Mouse (Mus musculus): ENCODE data around the gene 4930558K02Rik.

The 4930558K02Rik gene

DNA sequence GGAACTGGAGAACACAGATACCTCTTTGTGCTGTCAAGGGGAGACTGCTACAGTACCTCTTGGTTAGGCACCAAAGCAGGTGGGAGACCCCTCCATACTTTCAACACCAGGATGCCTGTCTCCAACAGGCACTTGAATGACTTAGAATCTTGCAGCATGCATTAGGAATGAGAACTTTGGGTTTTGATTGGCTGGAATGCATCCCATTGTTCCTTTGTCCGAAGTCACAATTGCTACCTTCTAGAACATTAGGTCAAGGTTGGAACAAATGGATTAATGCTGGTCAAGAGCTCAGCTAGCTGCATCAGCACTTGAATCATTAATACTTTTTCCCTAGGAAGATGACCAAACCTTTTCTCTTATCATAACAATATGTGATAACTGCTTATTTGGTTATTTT is at the start of gene 4930558K02Rik:
TSS of gene 4930558K02Rik (minus strand) at position 101 of the 400 bp plus-strand sequence.
- DNase-seq (ENCODE audit: low read depth, low spot score): no peak

GRCm38 (mm10) chr1:162023681-162024270 is 44.3 kb upstream of the 4930558K02Rik start:
- DNase-seq (ENCODE audit: low read depth, low spot score): no peak

- no peak for DNase-seq (ENCODE audit: low read depth, low spot score)
These were observed 41.3 kb upstream of the 4930558K02Rik start for GRCm38 (mm10) chr1:162020766-162021165.

- peak; percentile 58 for DNase-seq (ENCODE audit: low read depth, low spot score)
These were observed 40.9 kb upstream of the 4930558K02Rik start for GRCm38 (mm10) chr1:162020303-162020731.

DNA sequence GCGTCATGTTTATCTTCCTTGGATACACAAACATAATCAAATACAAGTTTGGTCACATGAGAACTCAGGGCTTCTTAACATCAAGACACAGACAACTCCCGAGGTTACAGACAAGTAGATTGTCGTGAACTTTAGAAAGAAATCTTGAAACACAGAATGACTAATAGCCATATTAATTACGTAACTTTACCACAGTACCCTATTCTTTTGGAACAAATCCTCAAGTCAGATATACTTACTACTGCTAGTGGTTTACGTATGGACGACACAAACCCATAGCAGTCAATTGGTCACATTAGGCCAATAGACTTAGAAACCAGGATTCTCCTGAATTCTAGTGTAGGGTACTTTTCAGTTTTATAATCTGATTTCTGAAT is 39.2 kb upstream of the 4930558K02Rik start:
- no peak for DNase-seq (ENCODE audit: low read depth, low spot score)

- no peak for DNase-seq (ENCODE audit: low read depth, low spot score)
These were observed 38.7 kb upstream of the 4930558K02Rik start for GRCm38 (mm10) chr1:162017975-162018600.

DNA sequence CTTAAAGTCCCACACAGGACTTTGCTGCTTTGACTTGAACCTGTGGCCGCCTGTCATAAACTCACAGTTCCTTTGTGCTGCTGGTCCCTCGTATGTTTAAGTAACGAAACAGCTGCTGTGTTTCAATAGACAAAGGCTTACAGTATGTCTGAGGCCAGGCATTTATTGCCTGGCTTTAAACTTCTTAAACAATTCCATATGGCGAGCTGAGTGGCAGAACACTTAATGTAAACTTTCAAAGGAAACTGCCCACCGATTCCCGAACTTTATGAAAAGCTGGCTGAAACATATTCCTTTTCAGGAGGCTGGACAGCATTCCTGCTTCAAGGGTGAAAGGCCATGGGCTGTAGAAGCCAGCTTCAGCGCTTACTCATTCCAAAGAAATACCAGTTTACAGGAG is 37.5 kb upstream of the 4930558K02Rik start:
- peak; percentile 87 for DNase-seq (ENCODE audit: low read depth, low spot score)

DNA sequence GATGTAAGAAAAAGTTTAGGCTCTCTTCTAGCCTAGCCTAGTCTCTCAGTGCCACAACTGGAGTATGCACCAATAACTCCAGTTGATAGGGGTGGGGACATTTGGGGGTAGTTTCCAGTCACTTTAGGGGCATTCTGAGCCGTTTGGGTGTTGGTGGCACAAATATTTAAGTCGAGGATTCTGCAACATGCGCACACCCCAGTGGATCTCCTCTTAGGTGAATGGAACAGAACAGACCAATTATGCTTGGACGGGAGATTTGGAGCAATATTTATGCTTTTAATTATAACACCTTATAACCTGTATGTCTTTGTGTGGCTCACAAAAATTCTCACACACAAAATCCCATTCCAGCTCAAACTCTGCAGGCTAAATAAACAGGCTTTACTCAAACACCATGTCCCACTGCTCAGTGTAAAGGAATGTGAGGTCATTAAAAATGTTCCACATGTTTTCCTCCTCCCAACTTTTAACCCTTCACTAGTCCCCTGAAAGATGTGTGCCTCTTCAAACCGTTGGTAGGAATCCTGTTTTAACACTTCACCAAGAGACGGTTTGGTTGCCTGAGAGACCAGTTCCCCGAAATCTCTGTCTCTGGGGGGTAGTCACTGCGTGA is 35.9 kb upstream of the 4930558K02Rik start:
- peak; percentile 63 for DNase-seq (ENCODE audit: low read depth, low spot score)

GRCm38 (mm10) chr1:162013561-162013960 is 34.1 kb upstream of the 4930558K02Rik start:
- no peak for DNase-seq (ENCODE audit: low read depth, low spot score)

- DNase-seq (ENCODE audit: low read depth, low spot score): no peak
These were observed 32.2 kb upstream of the 4930558K02Rik start for GRCm38 (mm10) chr1:162011523-162012245.

- DNase-seq (ENCODE audit: low read depth, low spot score): no peak
These were observed 29.6 kb upstream of the 4930558K02Rik start for GRCm38 (mm10) chr1:162009086-162009485.

DNA sequence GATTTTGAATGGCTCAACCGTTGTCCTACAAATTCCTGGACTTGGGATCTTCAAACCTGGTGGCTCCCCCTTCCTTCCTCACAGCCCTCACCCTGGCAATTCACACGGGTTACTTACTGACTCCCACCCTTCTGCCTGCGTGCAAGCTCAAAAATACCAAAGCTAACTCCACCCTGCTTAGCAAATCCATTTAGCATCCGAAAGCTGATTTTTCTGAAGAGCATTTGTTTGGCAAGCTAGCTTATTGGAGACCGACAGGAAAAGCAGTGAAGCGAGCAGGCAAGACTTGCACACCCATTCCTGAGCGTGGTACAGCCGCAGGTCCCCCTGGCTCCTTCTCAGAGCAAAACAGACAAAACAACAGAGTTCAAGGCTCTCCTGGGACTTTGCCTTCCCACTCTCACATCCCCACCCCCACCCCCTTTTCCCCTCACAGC is 29.2 kb upstream of the 4930558K02Rik start:
- no peak for DNase-seq (ENCODE audit: low read depth, low spot score)

DNA sequence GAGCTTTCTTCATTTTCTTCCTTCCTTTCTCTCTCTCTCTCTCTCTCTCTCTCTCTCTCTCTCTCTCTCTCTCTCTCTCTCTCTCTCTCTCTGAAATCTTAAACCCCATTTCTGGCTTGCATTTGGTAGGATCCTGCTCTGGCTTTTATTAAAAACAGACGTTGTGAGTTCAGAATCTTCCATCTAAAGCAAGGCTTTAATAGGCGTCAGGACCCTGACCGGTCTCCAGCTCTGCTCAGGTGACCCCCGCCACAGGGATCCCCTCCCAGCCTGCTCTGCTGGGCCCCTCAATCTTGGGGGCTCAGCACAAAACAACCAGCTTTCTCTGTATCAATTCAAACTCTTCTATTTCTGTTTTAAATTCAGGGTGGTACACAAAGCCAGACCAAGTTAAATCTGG is 28.8 kb upstream of the 4930558K02Rik start:
- DNase-seq (ENCODE audit: low read depth, low spot score): peak; percentile 61

GRCm38 (mm10) chr1:162006109-162006508 is 26.7 kb upstream of the 4930558K02Rik start:
- no peak for DNase-seq (ENCODE audit: low read depth, low spot score)

GRCm38 (mm10) chr1:162004821-162005770 is 25.7 kb upstream of the 4930558K02Rik start:
- DNase-seq (ENCODE audit: low read depth, low spot score): peak; percentile 69

DNA sequence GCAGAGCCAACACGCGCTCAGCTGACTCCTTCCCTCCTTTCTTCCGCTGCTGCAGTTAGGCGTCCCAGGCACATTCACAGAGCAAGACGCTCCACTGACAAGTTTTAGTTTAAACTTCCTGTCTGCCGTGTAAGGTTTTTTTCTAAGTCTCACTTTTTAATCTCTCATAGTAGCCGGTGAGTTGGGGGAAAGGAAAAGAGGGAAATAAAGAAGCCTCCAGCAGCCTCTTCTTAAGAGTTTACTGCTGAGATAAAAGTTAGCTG is 25.0 kb upstream of the 4930558K02Rik start:
- no peak for DNase-seq (ENCODE audit: low read depth, low spot score)

DNA sequence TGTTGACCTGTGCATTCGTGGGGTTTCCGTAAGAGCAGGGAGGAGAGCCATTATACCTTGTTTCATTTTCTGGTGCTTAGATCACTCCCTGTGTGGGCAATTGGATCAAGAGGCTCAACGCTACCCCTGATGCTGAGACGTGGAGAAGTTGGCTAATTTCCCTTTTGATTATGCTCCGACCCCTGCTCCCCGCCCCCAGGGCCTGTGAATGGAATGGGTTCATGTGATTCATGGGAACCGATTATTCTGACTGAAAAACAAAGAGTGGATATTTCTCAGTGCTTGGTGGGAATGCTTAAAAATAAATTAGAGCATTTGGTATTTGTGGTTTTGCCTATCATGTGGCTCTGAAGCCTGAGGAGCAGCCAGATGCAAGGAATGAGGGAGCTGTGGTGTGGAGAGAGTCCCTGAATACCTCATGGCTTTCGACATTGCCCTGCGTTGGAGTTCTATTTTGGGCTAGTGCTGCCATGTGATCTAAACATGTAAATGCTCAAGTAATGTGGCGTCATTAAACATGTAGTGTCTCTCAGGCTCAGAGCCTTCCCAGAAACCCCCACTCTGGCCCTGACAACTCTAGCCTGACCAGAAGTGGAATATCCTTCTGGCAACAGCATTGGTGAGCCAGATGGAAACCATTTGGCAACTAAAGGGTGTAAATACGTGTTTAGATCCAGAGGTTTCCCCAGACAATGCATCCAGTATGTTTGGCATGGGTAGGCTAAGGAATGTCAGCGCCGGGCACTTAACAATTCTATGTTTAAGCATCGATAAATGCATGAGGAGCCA is 24.5 kb upstream of the 4930558K02Rik start:
- DNase-seq (ENCODE audit: low read depth, low spot score): no peak

- no peak for DNase-seq (ENCODE audit: low read depth, low spot score)
These were observed 21.9 kb upstream of the 4930558K02Rik start for GRCm38 (mm10) chr1:162001328-162001727.

GRCm38 (mm10) chr1:161999882-162000371 is 20.5 kb upstream of the 4930558K02Rik start:
- DNase-seq (ENCODE audit: low read depth, low spot score): peak; percentile 89

GRCm38 (mm10) chr1:161999338-161999737 is 19.9 kb upstream of the 4930558K02Rik start:
- no peak for DNase-seq (ENCODE audit: low read depth, low spot score)

All from mesoderm, embryonic 11.5 days (tissue).